Mouse (Mus musculus) Patski (cell line): ENCODE data around the gene Catsperz. TPM values are rescaled to one million over a fixed set of nuclear protein-coding genes. Genes with fewer than 3 reads are reported as not detected.
"Not testable (repeated sequence)": the region's sequence is repeated elsewhere in the genome, so short reads cannot be mapped to it uniquely, and the experiment has no call there.

Source experiments
- ATAC-seq: fragments of 100-300 bp; one replicate; pipeline ENCODE4 v1.8.0; 2021
- CTCF ChIA-PET: fragments of 350-600 bp; sonication (Branson Sonifier 250); formaldehyde crosslinking; loops from one replicate; lab custom pipeline; 2022; ENCODE audit warnings: inconsistent platforms; lab: Charles Lee
- POLR2A ChIA-PET: fragments of 350-600 bp; sonication (Branson Sonifier 250); formaldehyde crosslinking; loops from one replicate; lab custom pipeline; 2022; ENCODE audit warnings: antibody characterized with exemption, inconsistent platforms; lab: Charles Lee
- DNase-seq: peaks from one replicate; pipeline ENCODE4 v3.0.0-alpha.2; 2011; ENCODE audit warnings: low read depth, low spot score
- H3K27me3 ChIP-seq: fragments of 371-371 bp; one replicate; pipeline ENCODE4 v1.5.1; 2021
- CTCF ChIP-seq: fragments of 100-300 bp; IDR thresholded peaks from one replicate; pipeline ENCODE4 v1.5.1; 2021
- in situ Hi-C: fragments of 300-500 bp; cut with MboI; formaldehyde crosslinking; loops from 3 replicates; pipeline ENCODE4 v1.11.1; 2018; ENCODE audit warnings: low pct_unique_long_range_greater_than_20kb, mixed read lengths
- polyA plus RNA-seq: library from polyadenylated mRNA; unstranded; gene quantifications from one replicate; pipeline ENCODE4 v1.2.3, GENCODE M21; 2021

Gene Catsperz
- polyA plus RNA-seq, 1 experiment from 2014 or later, result 7.6 TPM

GRCm38 (mm10) chr19:6903031-6903430 is 22.1 kb downstream of the Catsperz start:
- CTCF ChIA-PET, result no interaction called here

GRCm38 (mm10) chr19:6899641-6900040 is 25.5 kb downstream of the Catsperz start:
- no peak for ATAC-seq

More at GRCm38 (mm10) chr19:6903031-6903430, 22.1 kb downstream of the Catsperz start:
- in situ Hi-C loops, result no loop called here
- no peak for TF ChIP-seq CTCF
- DNase-seq (no peak), ATAC-seq (peak; percentile 50)
- POLR2A ChIA-PET, result no interaction called here
- no peaks in the 10 kb centered on the region for H3K27me3 ChIP-seq

GRCm38 (mm10) chr19:6895608-6896305 is 29.4 kb downstream of the Catsperz start:
- CTCF ChIA-PET, result interaction anchor here (0.8 kb wide), 1 partner anchor 17 kb away, joined by 3 read pairs; no protein-coding TSS in a partner anchor
- H3K27me3 ChIP-seq, in situ Hi-C loops, POLR2A ChIA-PET, ATAC-seq, DNase-seq: not testable (repeated sequence)

More at GRCm38 (mm10) chr19:6899641-6900040, 25.5 kb downstream of the Catsperz start:
- ChIA-PET CTCF (interaction anchor here (1.1 to 2.1 kb wide), 2 partner anchors 22 to 43 kb away, joined by 3 to 5 read pairs; no protein-coding TSS in a partner anchor), POLR2A (no interaction called here)
- no peaks in the 10 kb centered on the region for H3K27me3 ChIP-seq
- no peak for DNase-seq
- no peak for TF ChIP-seq CTCF
- in situ Hi-C loops, result no loop called here

- in situ Hi-C loops, result no loop called here
- peaks cover 6% of the 10 kb centered on the region for H3K27me3 ChIP-seq
- ATAC-seq (no peak), DNase-seq (no peak)
- CTCF ChIA-PET, result no interaction called here
- TF ChIP-seq CTCF, result no peak
- POLR2A ChIA-PET, result no interaction called here
These were observed 31.3 kb downstream of the Catsperz start for GRCm38 (mm10) chr19:6893731-6894451.

- DNase-seq, result no peak
- no peak for TF ChIP-seq CTCF
- ChIA-PET CTCF (interaction anchor here (2.6 kb wide), 1 partner anchor 15 kb away, joined by 9 read pairs; no protein-coding TSS in a partner anchor), POLR2A (no interaction called here)
- no peak for ATAC-seq
- in situ Hi-C loops, result no loop called here
- peaks cover 9% of the 10 kb centered on the region for H3K27me3 ChIP-seq
These were observed 32.7 kb downstream of the Catsperz start for GRCm38 (mm10) chr19:6892512-6892911.

- no peaks in the 10 kb centered on the region for H3K27me3 ChIP-seq
- TF ChIP-seq CTCF, result no peak
- ChIA-PET POLR2A (interaction anchor here (1.2 kb wide), 1 partner anchor 31 kb away, joined by 3 read pairs; the partner anchor contains the start of gene Trmt112), CTCF (interaction anchor here (0.7 to 2.4 kb wide), 4 partner anchors 10 to 47 kb away, joined by 3 to 9 read pairs (median 4); no protein-coding TSS in a partner anchor)
- no peak for ATAC-seq
- in situ Hi-C loops, result no loop called here
- no peak for DNase-seq
These were observed 47.2 kb downstream of the Catsperz start for GRCm38 (mm10) chr19:6877965-6878364.

- ChIA-PET POLR2A (no interaction called here), CTCF (interaction anchor here (1.1 to 2.2 kb wide), 4 partner anchors 9 to 48 kb away, joined by 3 to 9 read pairs (median 4); no protein-coding TSS in a partner anchor)
- in situ Hi-C loops, result no loop called here
- ATAC-seq (no peak), DNase-seq (peak; percentile 33)
- no peaks in the 10 kb centered on the region for H3K27me3 ChIP-seq
- no peak for TF ChIP-seq CTCF
These were observed 48.4 kb downstream of the Catsperz start for GRCm38 (mm10) chr19:6876799-6877198.

- H3K27me3 ChIP-seq, result no peaks in the 10 kb centered on the region
- ChIA-PET POLR2A (no interaction called here), CTCF (interaction anchor here (1.4 kb wide), 1 partner anchor 10 kb away, joined by 4 read pairs; no protein-coding TSS in a partner anchor)
- in situ Hi-C loops, result no loop called here
- ATAC-seq (no peak), DNase-seq (no peak)
- no peak for TF ChIP-seq CTCF
These were observed 49.3 kb downstream of the Catsperz start for GRCm38 (mm10) chr19:6875834-6876233.

- no peak for ATAC-seq
- no peak for DNase-seq
- in situ Hi-C loops, result no loop called here
- ChIA-PET POLR2A (no interaction called here), CTCF (interaction anchor here (1.1 kb wide), 1 partner anchor 17 kb away, joined by 3 read pairs; no protein-coding TSS in a partner anchor)
- peak; percentile 24 for TF ChIP-seq CTCF
- H3K27me3 ChIP-seq, result no peaks in the 10 kb centered on the region
These were observed 50.9 kb downstream of the Catsperz start for GRCm38 (mm10) chr19:6874257-6874656.

- ATAC-seq, result no peak
- ChIA-PET CTCF (interaction anchor here (2.2 to 3.0 kb wide), 2 partner anchors 10 to 36 kb away, joined by 7 to 11 read pairs; partner anchors contain the start of gene Trmt112), POLR2A (interaction anchor here (0.9 to 1.3 kb wide), 2 partner anchors 36 to 37 kb away, joined by 3 to 5 read pairs; partner anchors contain the start of genes Prdx5 and Trmt112)
- no peak for DNase-seq
- H3K27me3 ChIP-seq, result no peaks in the 10 kb centered on the region
- TF ChIP-seq CTCF, result no peak
- in situ Hi-C loops, result no loop called here
These were observed 52.5 kb downstream of the Catsperz start for GRCm38 (mm10) chr19:6872701-6873100.

Other genes starting within 250 kb of the Catsperz start
- gene Rps6ka4, start 84.7 kb downstream of the Catsperz start, polyA plus RNA-seq, result 51.4 TPM
- gene Ccdc88b, start 67.2 kb downstream of the Catsperz start, polyA plus RNA-seq, result 0.06 TPM
- gene Trmt112, start 15.7 kb downstream of the Catsperz start, polyA plus RNA-seq, result 64.4 TPM
- 557 TPM for gene Prdx5, start 15.3 kb downstream of the Catsperz start, polyA plus RNA-seq
- 96.1 TPM for gene Esrra, start 3.6 kb downstream of the Catsperz start, polyA plus RNA-seq
- gene Kcnk4, start 9.1 kb upstream of the Catsperz start, polyA plus RNA-seq, result 7.6 TPM
- gene Bad, start 16.5 kb upstream of the Catsperz start, polyA plus RNA-seq, result 108 TPM
- gene Gpr137, start 17.1 kb upstream of the Catsperz start, polyA plus RNA-seq, result 73.0 TPM
- gene Ppp1r14b, start 49.6 kb upstream of the Catsperz start, polyA plus RNA-seq, result 267 TPM
- 59.6 TPM for gene Plcb3, start 51.1 kb upstream of the Catsperz start, polyA plus RNA-seq
- gene Fkbp2, start 55.1 kb upstream of the Catsperz start, polyA plus RNA-seq, result 167 TPM
- gene Vegfb, start 62.3 kb upstream of the Catsperz start, polyA plus RNA-seq, result 87.1 TPM
- 26.0 TPM for gene Dnajc4, start 67.2 kb upstream of the Catsperz start, polyA plus RNA-seq
- 60.5 TPM for gene Nudt22, start 70.7 kb upstream of the Catsperz start, polyA plus RNA-seq
- 20.7 TPM for gene Trpt1, start 70.8 kb upstream of the Catsperz start, polyA plus RNA-seq
- 0.22 TPM for gene Fermt3, start 94.1 kb upstream of the Catsperz start, polyA plus RNA-seq
- 301 TPM for gene Stip1, start 114.6 kb upstream of the Catsperz start, polyA plus RNA-seq
- gene Macrod1, start 131.4 kb upstream of the Catsperz start, polyA plus RNA-seq, result 33.9 TPM
- 12.6 TPM for gene Flrt1, start 180.3 kb upstream of the Catsperz start, polyA plus RNA-seq